Comparison of ENCODE assay signal across 14 mouse cellular contexts in the genomic region with DNA sequence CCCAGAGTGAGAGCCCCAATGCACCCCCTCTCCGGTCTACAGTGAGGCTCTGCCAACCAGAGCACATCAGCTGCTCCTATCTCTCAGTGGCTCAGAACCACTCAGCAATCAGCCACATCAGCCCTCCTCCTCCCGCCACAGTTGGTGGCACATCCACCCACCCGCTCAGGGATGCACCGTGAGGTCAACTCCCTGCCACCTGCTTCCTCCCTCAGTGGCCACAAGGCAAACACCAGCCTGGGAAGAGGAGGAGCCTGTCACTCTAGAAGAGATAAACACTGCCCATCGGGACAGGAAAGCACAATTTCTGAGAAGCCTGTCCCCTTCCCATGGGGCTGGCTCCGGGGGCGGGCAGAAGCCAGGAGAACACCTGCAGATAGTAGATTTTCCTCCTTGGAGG. TPM values are rescaled to one million over a fixed set of nuclear protein-coding genes. Genes with fewer than 3 reads are reported as not detected.
DNase-seq lines count a peak whose midpoint lies in the region; ATAC-seq and TF ChIP-seq lines count a peak whose summit lies in the region.
"Had no signal": no experiment of that assay in that cellular context is flagged by ENCODE, and none has a peak within 500 bp of the region (broad histone marks: within the 10 kb centered on the region; RNA-seq: fewer than 3 reads in every experiment).

No protein-coding gene starts in this region.

- no peak overlapping the region for H3K4me2 ChIP-seq in stomach, embryonic 15.5 days
- no peak overlapping the region for H3K4me2 ChIP-seq in stomach, postnatal 0 days (replicated peaks; ENCODE audit: low read depth)
- H3K4me2 ChIP-seq: embryonic facial prominence, embryonic 12.5 days; hindbrain, embryonic 14.5 days; limb, embryonic 15.5 days had no signal

- H3K4me3 ChIP-seq in stomach, embryonic 15.5 days (replicated peaks), result no peak overlapping the region
- H3K4me3 ChIP-seq in stomach, postnatal 0 days (ENCODE audit: low read depth, low read length), result no peak overlapping the region
- H3K4me3 ChIP-seq: embryonic facial prominence, embryonic 12.5 days; limb, embryonic 15.5 days had no signal

- H3K4me1 ChIP-seq in stomach, embryonic 15.5 days, result peaks cover 9% of the 10 kb centered on the region; the same call in 1 of the 2 replicates
- H3K4me1 ChIP-seq in stomach, postnatal 0 days (replicated peaks; ENCODE audit: control insufficient read depth, insufficient read depth), result no peaks in the 10 kb centered on the region

- ATAC-seq in stomach, embryonic 15.5 days (ENCODE audit: insufficient read depth, low FRiP score, low read depth), result 0 out of 2 replicates have a peak, but pooled peaks have one; percentile 21
- no peak for ATAC-seq in stomach, postnatal 0 days (ENCODE audit: low FRiP score, low TSS enrichment)
- peak; percentile 86 for ATAC-seq in neutrophil, adult 5-6 weeks (ENCODE audit: extremely low read depth, insufficient number of reproducible peaks, low FRiP score, poor library complexity, severe bottlenecking)

- H3K36me3 ChIP-seq in stomach, embryonic 15.5 days, result no peaks in the 10 kb centered on the region
- H3K36me3 ChIP-seq in stomach, postnatal 0 days (ENCODE audit: control insufficient read depth, insufficient read depth, low read length), result no peaks in the 10 kb centered on the region
- H3K36me3 ChIP-seq: embryonic facial prominence, embryonic 12.5 days; limb, embryonic 15.5 days had no signal

- TF ChIP-seq EP300 in stomach, postnatal 0 days (optimal IDR thresholded peaks at IDR 0.05), result no peak

- 41% methylated on average over 7 of the region's 7 CpGs for WGBS in stomach, embryonic 15.5 days
- 37% methylated on average over 7 of the region's 7 CpGs for WGBS in stomach, postnatal 0 days

- no peaks in the 10 kb centered on the region for H3K27me3 ChIP-seq in stomach, embryonic 15.5 days (replicated peaks)
- H3K27me3 ChIP-seq in stomach, postnatal 0 days (ENCODE audit: control insufficient read depth, insufficient read depth, low read length), result no peaks in the 10 kb centered on the region
- H3K27me3 ChIP-seq: embryonic facial prominence, embryonic 12.5 days; limb, embryonic 15.5 days had no signal

- H3K9me3 ChIP-seq in stomach, embryonic 15.5 days, result no peaks in the 10 kb centered on the region; the same call in 1 of the 2 replicates
- H3K9me3 ChIP-seq in stomach, postnatal 0 days (ENCODE audit: control insufficient read depth, low read length), result no peaks in the 10 kb centered on the region
- H3K9me3 ChIP-seq: embryonic facial prominence, embryonic 12.5 days; limb, embryonic 15.5 days had no signal

- intact Hi-C loops in gastrocnemius, postnatal 36 days (cut with DNase I), result no loop called here

- H3K9ac ChIP-seq in stomach, embryonic 15.5 days, result no peak overlapping the region
- no peak overlapping the region for H3K9ac ChIP-seq in stomach, postnatal 0 days (ENCODE audit: low read length)
- H3K9ac ChIP-seq: embryonic facial prominence, embryonic 12.5 days; hindbrain, embryonic 14.5 days; limb, embryonic 15.5 days had no signal

- DNase-seq in adrenal gland, postnatal 14 days, result peak; percentile 35
- DNase-seq in adrenal gland, adult (ENCODE audit: inconsistent age in 2 of 2, low spot score in 1 of 2), result no peak
- DNase-seq in stomach, postnatal 0 days (ENCODE audit: low spot score), result no peak
- DNase-seq in embryo, embryonic 11 days, result no peak
- no peak for DNase-seq in gastrocnemius, postnatal 36 days
- DNase-seq in cerebellum, adult 18-20 months, result no peak
- DNase-seq: adrenal gland, postnatal 10 days; cerebellum, adult 11-12 months had no signal

- no peak for TF ChIP-seq CTCF in stomach, postnatal 0 days (IDR thresholded peaks at IDR 0.05; ENCODE audit: low read depth)

- H3K27ac ChIP-seq in stomach, embryonic 15.5 days, result no peak overlapping the region
- no peak overlapping the region for H3K27ac ChIP-seq in stomach, postnatal 0 days (replicated peaks)
- H3K27ac ChIP-seq: embryonic facial prominence, embryonic 12.5 days; hindbrain, embryonic 14.5 days; limb, embryonic 15.5 days had no signal

RNA-seq across cellular contexts. Expression of gene Cpn2, which starts 39.9 kb away (rescaled TPM):
- total RNA-seq in adrenal gland, postnatal 14 days (2021), result 7.5 and 28.6 TPM in 2 replicates
- 0.14 and 0.33 TPM in 2 replicates for polyA plus RNA-seq in stomach, embryonic 15.5 days (2015; fragmentation: Nextera tagmentation; extraction: Ambion mirVana)
- polyA plus RNA-seq in stomach, postnatal 0 days (2015; fragmentation: Nextera tagmentation; extraction: Ambion mirVana), result 0.04 TPM in 1 of 2 replicates, not detected in the other
- total RNA-seq in neutrophil, adult 5-6 weeks (2017), result 0.12 TPM in 1 of 2 replicates, not detected in the other
- total RNA-seq in gastrocnemius, postnatal 36 days (2021), result not detected
- total RNA-seq: layer of hippocampus, postnatal 10 days had no signal
- polyA plus RNA-seq: embryonic facial prominence, embryonic 12.5 days; hindbrain, embryonic 14.5 days; limb, embryonic 15.5 days had no signal

RNA-seq across cellular contexts. Expression of gene Lrrc15, which starts 55.7 kb away (rescaled TPM):
- total RNA-seq in adrenal gland, postnatal 14 days (2021), result 0.15 TPM in 2 replicates
- 0.39 and 0.49 TPM in 2 replicates for polyA plus RNA-seq in stomach, embryonic 15.5 days (2015; fragmentation: Nextera tagmentation; extraction: Ambion mirVana)
- polyA plus RNA-seq in stomach, postnatal 0 days (2015; fragmentation: Nextera tagmentation; extraction: Ambion mirVana), result 0.76 and 0.87 TPM in 2 replicates
- total RNA-seq in neutrophil, adult 5-6 weeks (2017), result not detected in 2 replicates
- total RNA-seq in gastrocnemius, postnatal 36 days (2021), result under 1 TPM; 0.10 to 0.17 TPM
